Mouse (Mus musculus) heart, embryonic 16.5 days (tissue): ENCODE data around the gene Acbd5. TPM values are rescaled to one million over a fixed set of nuclear protein-coding genes. Genes with fewer than 3 reads are reported as not detected.

Experiments used
- ATAC-seq: fragments of 200-750 bp; cut with Nextera tagmentation; replicated peaks from 2 replicates; pipeline ENCODE4 v1.8.0; 2017; ENCODE audit warnings: moderate number of reproducible peaks; ENCODE audit not compliant: insufficient read depth, low FRiP score; ENCODE audit errors: extremely low read depth
- H3K27ac ChIP-seq: fragments of 300-500 bp; sonication (generic); 2 replicates; pipeline ENCODE4 v1.5.1; 2014; ENCODE audit warnings: mild to moderate bottlenecking, low read length, control low read depth, moderate library complexity
- H3K27me3 ChIP-seq: fragments of 300-500 bp; sonication (generic); 2 replicates; pipeline ENCODE4 v1.6.1; 2014; ENCODE audit warnings: low read length, mixed read lengths; ENCODE audit not compliant: control insufficient read depth, insufficient read depth
- H3K36me3 ChIP-seq: fragments of 300-500 bp; sonication (generic); 2 replicates; pipeline ENCODE4 v1.6.1; 2014; ENCODE audit not compliant: control insufficient read depth, insufficient read depth
- H3K4me1 ChIP-seq: fragments of 300-500 bp; sonication (generic); 2 replicates; pipeline ENCODE4 v1.6.1; 2014; ENCODE audit warnings: low read length, mixed read lengths; ENCODE audit not compliant: control insufficient read depth, insufficient read depth
- H3K4me2 ChIP-seq: fragments of 300-500 bp; sonication (generic); 2 replicates; pipeline ENCODE4 v1.6.1; 2014; ENCODE audit warnings: low read depth, mild to moderate bottlenecking, control low read depth, low read length
- H3K4me3 ChIP-seq: fragments of 300-500 bp; sonication (generic); 2 replicates; pipeline ENCODE4 v1.5.1; 2014; ENCODE audit warnings: mild to moderate bottlenecking, control low read depth, low read length
- H3K9ac ChIP-seq: fragments of 300-500 bp; sonication (generic); 2 replicates; pipeline ENCODE4 v1.6.1; 2014; ENCODE audit warnings: low read length, control low read depth
- H3K9me3 ChIP-seq: fragments of 300-500 bp; sonication (generic); replicated peaks from 2 replicates; pipeline ENCODE4 v1.6.1; 2016; ENCODE audit warnings: low read length; ENCODE audit not compliant: control insufficient read depth
- WGBS: fragments of 180-500 bp; shearing (Covaris S2); extraction: QIAGEN DNeasy Blood & Tissue Kit; methylation state at CpG from one replicate; pipeline ENCODE4 v1.1.7; 2014; 5-methylcytosine and 5-hydroxymethylcytosine counted together
- polyA plus RNA-seq: library from polyadenylated mRNA; unstranded; fragments of >200 nt; fragmentation: Nextera tagmentation; extraction: Ambion mirVana; gene quantifications from 2 replicates; pipeline ENCODE4 v1.2.1, GENCODE M21; 2015

Gene Acbd5
- 25.2 and 27.7 TPM in 2 replicates for polyA plus RNA-seq

DNA sequence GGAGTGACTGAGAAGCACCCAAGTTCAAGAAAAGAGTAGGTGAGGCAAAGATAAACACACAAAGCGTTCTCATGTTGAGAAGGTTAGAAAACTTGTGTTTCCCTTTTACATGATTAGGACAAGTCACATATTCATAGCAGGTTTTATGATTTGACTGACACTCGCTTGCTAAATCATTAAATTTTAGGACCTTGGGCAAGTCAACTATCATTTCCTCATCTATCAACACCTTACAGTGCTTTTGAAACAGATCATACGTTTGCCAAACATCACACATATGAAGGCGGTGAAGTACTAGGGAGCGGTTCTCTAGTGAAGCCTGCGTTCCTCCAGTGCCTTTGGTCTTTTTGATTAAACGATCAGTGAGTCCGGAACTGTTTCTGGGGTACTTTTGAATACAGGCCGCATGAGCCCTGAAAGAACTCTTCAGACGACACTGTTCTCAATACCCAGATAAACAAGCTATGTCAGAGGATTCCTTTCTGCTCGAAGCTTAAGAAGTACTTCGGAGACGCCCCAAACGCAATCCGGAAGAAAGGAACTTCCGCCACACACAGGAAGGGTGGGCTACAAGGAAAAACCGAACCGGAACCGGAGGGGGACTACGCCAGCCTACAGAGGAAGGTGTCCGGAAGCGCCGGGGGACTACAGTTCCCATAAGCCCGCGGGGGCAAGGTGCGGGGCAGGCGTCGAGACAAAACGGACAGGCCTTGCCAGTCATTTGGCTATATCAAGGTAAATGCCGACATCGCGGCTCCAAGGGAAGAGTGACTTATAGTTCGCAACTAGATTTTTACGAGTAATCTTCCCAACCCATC is at the start of gene Acbd5:
TSS of gene Acbd5 (plus strand) at position 616 of the 818 bp plus-strand sequence.
- no peaks in the 10 kb centered on the region for H3K9me3 ChIP-seq
- H3K4me3 ChIP-seq, result peak within 1 kb of the TSS; percentile 74
- peak; percentile 96 for ATAC-seq
- 2% methylated on average over 34 of the region's 34 CpGs for WGBS
- H3K27ac ChIP-seq, result peak within 1 kb of the TSS; percentile 95
- H3K9ac ChIP-seq, result peak within 1 kb of the TSS; percentile 91
- H3K4me2 ChIP-seq, result peak within 1 kb of the TSS; percentile 93
- no peaks in the 10 kb centered on the region for H3K4me1 ChIP-seq
- H3K36me3 ChIP-seq, result no peaks in the 10 kb centered on the region
- no peaks in the 10 kb centered on the region for H3K27me3 ChIP-seq

DNA sequence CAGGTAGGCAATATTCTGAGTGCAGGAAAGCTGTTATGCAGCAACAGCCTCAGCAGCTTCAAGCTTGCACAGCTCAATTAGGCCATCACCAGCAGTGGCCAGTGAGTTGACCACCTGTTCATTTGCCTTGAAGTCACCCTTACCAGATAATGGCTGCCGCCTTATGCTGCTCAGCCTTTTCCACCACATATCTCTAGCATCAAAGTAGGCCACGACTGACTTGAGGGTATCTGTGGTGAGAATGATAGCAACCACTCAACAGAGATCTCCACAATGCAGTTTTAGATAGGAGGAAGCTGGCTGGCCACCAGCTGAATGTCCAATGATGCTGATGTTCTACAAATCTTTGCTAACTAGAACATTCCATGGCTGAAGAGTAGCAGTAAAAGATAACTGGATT is 48.8 kb upstream of the Acbd5 start:
- no peaks in the 10 kb centered on the region for H3K36me3 ChIP-seq
- H3K9me3 ChIP-seq, result no peaks in the 10 kb centered on the region
- H3K4me1 ChIP-seq, result peaks cover 13% of the 10 kb centered on the region
- ATAC-seq, result no peak
- no peak overlapping the region for H3K4me2 ChIP-seq
- 79% methylated on average over 2 of the region's 2 CpGs for WGBS
- no peak overlapping the region for H3K9ac ChIP-seq
- H3K27ac ChIP-seq, result no peak overlapping the region
- no peak overlapping the region for H3K4me3 ChIP-seq
- no peaks in the 10 kb centered on the region for H3K27me3 ChIP-seq

DNA sequence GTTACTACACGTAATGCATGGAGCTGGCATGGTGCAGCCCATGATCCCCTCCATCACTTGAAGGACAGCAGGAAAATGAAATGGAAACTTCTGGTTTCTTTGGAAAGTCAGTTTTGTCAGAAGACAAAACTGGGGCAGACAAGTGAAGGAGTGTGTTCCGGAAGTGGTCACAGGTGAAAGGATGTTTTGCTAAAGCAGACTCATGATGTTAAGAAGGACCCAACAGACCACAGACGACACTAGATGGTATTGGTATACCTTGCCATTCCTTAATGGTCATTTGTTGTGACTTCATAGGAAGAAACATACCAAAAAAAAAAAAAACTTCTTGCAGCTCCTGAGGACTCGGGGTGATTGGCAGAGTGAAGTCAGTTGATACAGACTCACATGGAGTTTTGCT is 46.6 kb upstream of the Acbd5 start:
- Histone ChIP-seq H3K36me3 (no peaks in the 10 kb centered on the region), H3K4me1 (peaks cover 9% of the 10 kb centered on the region; the same call in 1 of the 2 replicates), H3K27ac (no peak overlapping the region), H3K27me3 (no peaks in the 10 kb centered on the region), H3K4me2 (no peak overlapping the region), H3K9ac (no peak overlapping the region), H3K9me3 (no peaks in the 10 kb centered on the region), H3K4me3 (no peak overlapping the region)
- 85% methylated on average over 4 of the region's 4 CpGs for WGBS
- ATAC-seq, result no peak

DNA sequence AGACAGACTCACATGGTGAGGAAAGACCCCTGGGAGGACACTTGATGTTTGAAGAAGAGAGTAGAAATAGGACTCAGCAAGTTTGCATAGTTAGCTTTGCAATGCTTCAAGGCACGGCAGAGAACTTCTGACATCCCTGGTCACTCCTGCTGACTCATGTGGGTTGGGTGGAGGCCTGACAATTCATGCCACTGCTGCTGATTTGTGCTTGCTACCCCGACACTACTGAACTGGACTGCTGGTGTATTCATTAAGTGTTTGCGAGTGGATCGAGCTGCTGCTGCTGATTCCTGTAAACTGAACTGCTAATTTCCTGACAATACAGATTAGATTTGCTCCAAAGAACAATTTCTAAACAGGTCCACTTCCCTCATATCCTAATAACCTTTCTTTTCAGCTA is 46.2 kb upstream of the Acbd5 start:
- Histone ChIP-seq H3K27ac (no peak overlapping the region), H3K27me3 (no peaks in the 10 kb centered on the region), H3K9ac (no peak overlapping the region), H3K9me3 (no peaks in the 10 kb centered on the region), H3K4me3 (no peak overlapping the region), H3K4me2 (no peak overlapping the region), H3K4me1 (peaks cover 13% of the 10 kb centered on the region), H3K36me3 (no peaks in the 10 kb centered on the region)
- 31% methylated on average over 4 of the region's 4 CpGs for WGBS
- ATAC-seq, result no peak

DNA sequence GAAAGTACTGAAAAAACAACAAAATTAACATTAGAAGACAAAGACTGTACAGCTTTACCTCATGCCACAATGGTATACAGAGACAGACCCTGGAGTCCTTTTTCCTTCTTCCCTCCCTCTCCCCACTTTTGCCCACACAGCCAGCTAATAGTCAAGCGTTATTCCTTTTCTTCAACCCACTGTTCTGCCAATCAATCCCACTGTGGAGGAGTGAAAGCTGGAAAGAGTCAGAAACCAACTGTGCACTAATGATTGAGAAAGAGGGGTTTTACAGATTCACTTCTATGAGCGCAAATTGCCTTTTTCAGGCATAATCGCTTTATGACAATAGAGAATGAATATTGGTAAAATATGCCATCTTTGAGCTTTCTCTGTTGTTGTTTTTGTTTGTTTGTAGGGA is 44.9 kb upstream of the Acbd5 start:
- Histone ChIP-seq H3K9me3 (no peaks in the 10 kb centered on the region), H3K36me3 (no peaks in the 10 kb centered on the region), H3K4me3 (no peak overlapping the region), H3K4me2 (no peak overlapping the region), H3K27ac (no peak overlapping the region), H3K4me1 (peaks cover 15% of the 10 kb centered on the region), H3K9ac (no peak overlapping the region), H3K27me3 (no peaks in the 10 kb centered on the region)
- WGBS, result 85% methylated on average over 3 of the region's 3 CpGs
- no peak for ATAC-seq

DNA sequence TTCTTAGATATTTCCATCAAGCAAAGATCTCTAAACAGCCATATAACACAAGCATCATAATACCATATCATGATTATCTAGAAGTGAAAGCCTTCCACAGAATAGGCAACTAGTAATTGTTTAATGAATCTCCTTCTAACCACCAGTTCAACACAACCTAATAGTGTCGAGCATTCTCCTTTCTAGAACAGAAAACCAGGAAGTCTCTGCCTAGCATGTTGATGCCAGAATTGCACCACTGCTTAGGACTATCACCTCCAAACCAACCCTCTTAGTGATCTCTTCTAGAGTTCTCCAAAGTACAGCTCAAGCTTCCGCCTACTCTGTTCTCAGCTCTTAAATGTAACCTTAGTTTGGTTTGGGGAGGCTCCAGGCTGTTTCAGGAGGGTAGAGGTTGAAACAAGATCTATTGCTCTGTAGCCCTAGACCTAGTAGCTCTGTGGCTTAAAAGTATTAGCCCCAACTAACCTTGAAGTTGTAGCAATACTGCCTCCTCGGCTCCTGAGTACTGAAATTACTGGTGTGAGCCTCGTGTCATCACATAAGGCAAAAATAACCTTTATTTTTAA is 44.2 kb upstream of the Acbd5 start:
- Histone ChIP-seq H3K4me1 (peaks cover 15% of the 10 kb centered on the region), H3K27me3 (no peaks in the 10 kb centered on the region), H3K4me2 (no peak overlapping the region), H3K9ac (no peak overlapping the region), H3K36me3 (0 out of 2 replicates have a peak, but pooled peaks cover under 1% of the 10 kb centered on the region), H3K27ac (no peak overlapping the region), H3K4me3 (no peak overlapping the region), H3K9me3 (no peaks in the 10 kb centered on the region)
- 88% methylated on average over 4 of the region's 4 CpGs for WGBS
- ATAC-seq, result no peak

DNA sequence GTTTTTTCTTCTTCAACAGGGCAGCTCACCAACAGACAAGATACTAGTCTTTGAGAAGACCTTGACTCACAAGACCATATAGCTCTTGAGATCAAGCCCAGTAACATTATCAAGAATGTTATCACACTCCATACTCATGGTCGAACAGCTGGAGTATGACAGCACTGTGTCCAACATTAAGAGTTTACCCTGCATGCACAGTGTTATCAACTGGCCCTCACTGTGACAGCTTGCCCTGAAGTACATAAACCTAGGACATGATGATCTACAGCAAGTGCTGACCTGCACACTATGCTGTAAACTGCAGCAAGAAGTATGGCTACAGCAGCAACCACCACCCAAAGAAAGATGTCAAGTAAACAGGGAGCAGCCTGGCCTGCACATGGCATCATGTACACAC is 41.6 kb upstream of the Acbd5 start:
- Histone ChIP-seq H3K4me2 (no peak overlapping the region), H3K27ac (no peak overlapping the region), H3K9me3 (no peaks in the 10 kb centered on the region), H3K36me3 (0 out of 2 replicates have a peak, but pooled peaks cover 7% of the 10 kb centered on the region), H3K27me3 (no peaks in the 10 kb centered on the region), H3K9ac (no peak overlapping the region), H3K4me3 (no peak overlapping the region), H3K4me1 (peaks cover 15% of the 10 kb centered on the region)
- 36% methylated on average over 1 of the region's 1 CpGs for WGBS
- no peak; the same call in 1 of the 2 replicates for ATAC-seq

DNA sequence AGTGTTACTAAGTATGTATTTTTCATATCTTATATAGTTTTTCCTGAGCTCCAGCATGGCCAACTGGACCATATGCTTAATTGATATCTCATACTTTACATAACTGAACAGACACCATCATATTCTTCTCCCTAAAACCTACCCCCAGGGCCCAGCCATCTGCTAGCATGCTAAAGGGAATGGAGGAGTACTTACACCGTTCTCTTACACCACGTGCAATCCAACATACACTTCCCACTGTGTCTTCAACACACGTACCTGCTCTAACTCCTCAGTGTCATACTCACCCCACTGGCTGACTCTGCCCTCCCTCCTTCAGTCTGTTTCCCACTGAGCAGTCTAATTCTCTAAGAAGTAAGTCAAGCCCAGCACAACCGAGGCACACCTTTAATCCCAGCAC is 39.1 kb upstream of the Acbd5 start:
- ATAC-seq, result no peak
- Histone ChIP-seq H3K4me1 (peaks cover 8% of the 10 kb centered on the region), H3K27ac (no peak overlapping the region), H3K27me3 (no peaks in the 10 kb centered on the region), H3K9me3 (no peaks in the 10 kb centered on the region), H3K4me2 (no peak overlapping the region), H3K36me3 (0 out of 2 replicates have a peak, but pooled peaks cover 7% of the 10 kb centered on the region), H3K4me3 (no peak overlapping the region), H3K9ac (no peak overlapping the region)
- 85% methylated on average over 4 of the region's 4 CpGs for WGBS

DNA sequence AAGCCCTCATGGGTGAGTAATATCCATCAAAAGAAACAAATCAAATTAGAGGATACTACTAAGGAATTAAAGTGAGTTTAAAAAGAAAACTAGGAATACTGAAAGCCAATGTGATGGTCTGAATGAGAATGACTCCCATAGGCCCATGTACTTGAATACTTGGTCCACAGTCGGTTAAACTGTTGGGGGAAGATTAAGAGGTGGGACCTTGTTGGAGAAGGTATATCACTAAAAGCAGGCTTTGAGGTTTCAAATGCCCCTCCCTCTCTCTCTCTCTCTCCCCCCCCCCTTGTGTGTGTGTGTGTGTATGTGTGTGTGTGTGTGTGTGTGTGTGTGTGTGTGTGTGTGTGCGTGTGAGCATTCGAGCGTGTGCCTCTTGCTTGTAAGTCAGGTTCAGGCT is 37.3 kb upstream of the Acbd5 start:
- no peak for ATAC-seq
- Histone ChIP-seq H3K4me1 (peaks cover 12% of the 10 kb centered on the region), H3K9ac (no peak overlapping the region), H3K4me3 (no peak overlapping the region), H3K36me3 (0 out of 2 replicates have a peak, but pooled peaks cover 7% of the 10 kb centered on the region), H3K27me3 (no peaks in the 10 kb centered on the region), H3K4me2 (no peak overlapping the region), H3K27ac (no peak overlapping the region), H3K9me3 (no peaks in the 10 kb centered on the region)
- 93% methylated on average over 4 of the region's 4 CpGs for WGBS
